Mouse (Mus musculus) midbrain, embryonic 12.5 days (tissue): Measurements from ENCODE around the gene Trim29. TPM values are rescaled to one million over a fixed set of nuclear protein-coding genes. Genes with fewer than 3 reads are reported as not detected.

Experiments
- ATAC-seq: fragments of 200-750 bp; cut with Nextera tagmentation; 2 replicates; pipeline ENCODE4 v1.8.0; 2017; ENCODE audit warnings: low read depth, moderate TSS enrichment, moderate library complexity; ENCODE audit not compliant: low FRiP score
- H3K27ac ChIP-seq: fragments of 300-500 bp; sonication (generic); replicated peaks from 2 replicates; pipeline ENCODE4 v1.5.1; 2016; ENCODE audit warnings: mild to moderate bottlenecking
- H3K27me3 ChIP-seq: fragments of 300-500 bp; sonication (generic); 2 replicates; pipeline ENCODE4 v1.6.1; 2016; ENCODE audit warnings: mild to moderate bottlenecking
- H3K36me3 ChIP-seq: fragments of 300-500 bp; sonication (generic); 2 replicates; pipeline ENCODE4 v1.6.1; 2016
- H3K4me1 ChIP-seq: fragments of 300-500 bp; sonication (generic); 2 replicates; pipeline ENCODE4 v1.6.1; 2016
- H3K4me2 ChIP-seq: fragments of 300-500 bp; sonication (generic); replicated peaks from 2 replicates; pipeline ENCODE4 v1.6.1; 2016; ENCODE audit warnings: mild to moderate bottlenecking, moderate library complexity
- H3K4me3 ChIP-seq: fragments of 300-500 bp; sonication (generic); 2 replicates; pipeline ENCODE4 v1.5.1; 2016; ENCODE audit warnings: mild to moderate bottlenecking
- H3K9ac ChIP-seq: fragments of 300-500 bp; sonication (generic); replicated peaks from 2 replicates; pipeline ENCODE4 v1.6.1; 2016; ENCODE audit warnings: mild to moderate bottlenecking, moderate library complexity
- H3K9me3 ChIP-seq: fragments of 300-500 bp; sonication (generic); 2 replicates; pipeline ENCODE4 v1.6.1; 2016; ENCODE audit warnings: mild to moderate bottlenecking
- WGBS: fragments of 180-500 bp; shearing (Covaris S2); methylation state at CpG from one replicate; pipeline ENCODE4 v1.1.7; 2016; 5-methylcytosine and 5-hydroxymethylcytosine counted together
- polyA plus RNA-seq: library from polyadenylated mRNA; unstranded; fragments of >200 nt; fragmentation: Nextera tagmentation; extraction: Ambion mirVana; gene quantifications from 2 replicates; pipeline ENCODE4 v1.2.1, GENCODE M21; 2016

Trim29 gene
- polyA plus RNA-seq = 0.69 and 1.6 TPM in 2 replicates

- WGBS = 72% methylated on average over 12 of the region's 12 CpGs
- H3K4me3 ChIP-seq = no peak within 1 kb of the TSS
- peaks cover 11% of the 10 kb centered on the region; the same call in 1 of the 2 replicates for H3K27me3 ChIP-seq
- ATAC-seq = no peak
- H3K9me3 ChIP-seq = no peaks in the 10 kb centered on the region
- no peaks in the 10 kb centered on the region for H3K4me1 ChIP-seq
- no peak within 1 kb of the TSS for H3K4me2 ChIP-seq
- H3K27ac ChIP-seq = no peak within 1 kb of the TSS
- no peaks in the 10 kb centered on the region for H3K36me3 ChIP-seq
- no peak within 1 kb of the TSS for H3K9ac ChIP-seq
Observed at GRCm38 (mm10) chr9:43310538-43310937, at the start of gene Trim29. TSS of gene Trim29 (plus strand) at chr9:43310848.

GRCm38 (mm10) chr9:43261124-43261907 lies 49.3 kb upstream of the Trim29 start:
- Histone ChIP-seq H3K27me3 (peaks cover 9% of the 10 kb centered on the region; the same call in 1 of the 2 replicates), H3K4me2 (no peak overlapping the region), H3K4me3 (no peak overlapping the region), H3K4me1 (peaks cover 9% of the 10 kb centered on the region), H3K9me3 (no peaks in the 10 kb centered on the region), H3K9ac (no peak overlapping the region), H3K36me3 (no peaks in the 10 kb centered on the region), H3K27ac (no peak overlapping the region)
- 82% methylated on average over 4 of the region's 4 CpGs for WGBS
- no peak for ATAC-seq

DNA sequence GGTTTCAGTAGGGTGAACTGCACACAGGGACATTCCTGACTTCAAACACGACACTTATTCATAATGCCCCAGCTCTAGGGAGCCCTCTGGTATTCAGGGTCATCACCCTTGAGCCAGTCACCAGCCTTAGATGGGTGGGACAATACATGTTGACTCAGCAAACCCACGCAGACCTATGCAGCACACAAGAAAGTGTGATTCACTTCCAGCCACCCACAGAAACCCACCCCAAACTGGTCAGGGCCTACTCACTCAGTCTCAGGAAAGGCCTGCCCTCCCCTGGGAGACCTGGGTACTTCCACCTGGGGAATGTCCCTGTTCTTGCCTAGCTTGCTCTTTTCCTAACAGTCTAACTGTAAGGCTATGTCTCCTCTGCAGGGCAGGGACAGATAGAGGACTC lies 48.7 kb upstream of the Trim29 start:
- 47% methylated on average over 2 of the region's 2 CpGs for WGBS
- no peak overlapping the region for H3K4me3 ChIP-seq
- H3K9ac ChIP-seq = no peak overlapping the region
- H3K36me3 ChIP-seq = no peaks in the 10 kb centered on the region
- H3K27ac ChIP-seq = no peak overlapping the region
- H3K4me2 ChIP-seq = no peak overlapping the region
- H3K4me1 ChIP-seq = peaks cover 9% of the 10 kb centered on the region
- ATAC-seq = no peak
- peaks cover 9% of the 10 kb centered on the region; the same call in 1 of the 2 replicates for H3K27me3 ChIP-seq
- H3K9me3 ChIP-seq = no peaks in the 10 kb centered on the region

DNA sequence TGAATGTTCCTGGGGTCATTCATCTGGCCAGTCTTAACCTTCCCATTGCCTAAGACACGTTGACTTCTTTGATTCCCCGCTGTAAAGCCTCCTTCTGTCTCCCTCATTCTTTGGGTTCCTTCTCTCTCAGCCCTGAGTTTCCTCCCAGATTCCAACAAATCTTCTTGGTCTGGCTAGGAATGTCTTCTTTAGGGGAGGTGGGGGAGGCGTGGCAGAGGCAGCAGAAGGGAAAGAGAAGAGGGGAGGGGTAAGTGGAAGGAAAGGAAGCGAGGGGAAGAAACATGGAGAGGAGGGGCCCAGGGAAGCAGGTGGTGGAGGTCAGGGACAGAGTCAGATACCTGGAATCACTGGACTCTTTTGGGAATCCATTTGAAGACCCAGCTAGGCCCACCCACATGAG lies 48.3 kb upstream of the Trim29 start:
- peaks cover 9% of the 10 kb centered on the region for H3K4me1 ChIP-seq

GRCm38 (mm10) chr9:43262811-43263550 lies 47.7 kb upstream of the Trim29 start:
- Histone ChIP-seq H3K9ac (no peak overlapping the region), H3K9me3 (no peaks in the 10 kb centered on the region), H3K4me1 (peaks cover 9% of the 10 kb centered on the region), H3K4me2 (no peak overlapping the region), H3K27me3 (peaks cover 9% of the 10 kb centered on the region; the same call in 1 of the 2 replicates), H3K4me3 (no peak overlapping the region), H3K27ac (no peak overlapping the region), H3K36me3 (no peaks in the 10 kb centered on the region)
- 78% methylated on average over 9 of the region's 9 CpGs for WGBS
- ATAC-seq = no peak

More for the DNA sequence above, 48.3 kb upstream of the Trim29 start:
- Histone ChIP-seq H3K4me3 (no peak overlapping the region), H3K36me3 (no peaks in the 10 kb centered on the region), H3K4me2 (no peak overlapping the region), H3K27me3 (peaks cover 9% of the 10 kb centered on the region; the same call in 1 of the 2 replicates), H3K9me3 (no peaks in the 10 kb centered on the region), H3K9ac (no peak overlapping the region), H3K27ac (no peak overlapping the region)
- 62% methylated on average over 4 of the region's 4 CpGs for WGBS
- ATAC-seq = no peak

DNA sequence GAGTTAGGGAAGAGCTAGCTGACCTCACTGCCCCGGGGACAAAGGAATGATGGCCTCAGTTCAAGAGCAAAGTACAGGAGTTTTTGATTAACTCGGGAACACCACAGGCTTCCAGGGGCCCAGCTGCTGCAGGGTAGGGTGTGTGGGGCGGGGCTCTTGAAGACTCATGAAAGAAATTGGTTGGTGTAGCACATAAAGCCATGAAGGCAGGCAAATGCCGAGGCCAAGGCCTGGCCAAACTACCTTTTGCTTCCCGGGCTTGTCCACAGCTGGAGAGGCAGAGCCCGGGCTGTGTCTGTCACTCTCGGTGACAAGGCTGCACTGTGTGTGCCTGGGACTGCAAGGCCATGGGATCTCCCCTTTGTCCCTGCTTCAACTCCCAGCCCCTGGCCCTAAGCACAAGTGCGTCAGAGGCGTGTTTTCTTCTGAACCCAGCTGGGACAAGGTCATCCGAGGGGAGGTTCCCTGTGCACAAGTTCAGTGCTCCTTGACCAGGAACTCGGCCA lies 46.6 kb upstream of the Trim29 start:
- Histone ChIP-seq H3K9ac (no peak overlapping the region), H3K36me3 (no peaks in the 10 kb centered on the region), H3K4me3 (no peak overlapping the region), H3K4me2 (no peak overlapping the region), H3K27me3 (peaks cover 14% of the 10 kb centered on the region), H3K4me1 (peaks cover 11% of the 10 kb centered on the region), H3K9me3 (no peaks in the 10 kb centered on the region), H3K27ac (no peak overlapping the region)
- ATAC-seq = no peak
- 18% methylated on average over 11 of the region's 11 CpGs for WGBS

GRCm38 (mm10) chr9:43265194-43265593 lies 45.5 kb upstream of the Trim29 start:
- 57% methylated on average over 9 of the region's 9 CpGs for WGBS
- ATAC-seq = no peak
- H3K4me3 ChIP-seq = no peak overlapping the region
- H3K4me2 ChIP-seq = no peak overlapping the region
- no peaks in the 10 kb centered on the region for H3K9me3 ChIP-seq
- H3K4me1 ChIP-seq = peaks cover 23% of the 10 kb centered on the region
- H3K27me3 ChIP-seq = peaks cover 26% of the 10 kb centered on the region
- no peak overlapping the region for H3K27ac ChIP-seq
- no peaks in the 10 kb centered on the region for H3K36me3 ChIP-seq
- no peak overlapping the region for H3K9ac ChIP-seq

GRCm38 (mm10) chr9:43267357-43267756 lies 43.3 kb upstream of the Trim29 start:
- no peak for ATAC-seq
- no peak overlapping the region for H3K9ac ChIP-seq
- H3K4me1 ChIP-seq = peaks cover 44% of the 10 kb centered on the region
- H3K9me3 ChIP-seq = no peaks in the 10 kb centered on the region
- H3K4me2 ChIP-seq = no peak overlapping the region
- no peak overlapping the region for H3K4me3 ChIP-seq
- H3K36me3 ChIP-seq = no peaks in the 10 kb centered on the region
- H3K27me3 ChIP-seq = peaks cover 47% of the 10 kb centered on the region
- no peak overlapping the region for H3K27ac ChIP-seq
- 76% methylated on average over 8 of the region's 8 CpGs for WGBS

DNA sequence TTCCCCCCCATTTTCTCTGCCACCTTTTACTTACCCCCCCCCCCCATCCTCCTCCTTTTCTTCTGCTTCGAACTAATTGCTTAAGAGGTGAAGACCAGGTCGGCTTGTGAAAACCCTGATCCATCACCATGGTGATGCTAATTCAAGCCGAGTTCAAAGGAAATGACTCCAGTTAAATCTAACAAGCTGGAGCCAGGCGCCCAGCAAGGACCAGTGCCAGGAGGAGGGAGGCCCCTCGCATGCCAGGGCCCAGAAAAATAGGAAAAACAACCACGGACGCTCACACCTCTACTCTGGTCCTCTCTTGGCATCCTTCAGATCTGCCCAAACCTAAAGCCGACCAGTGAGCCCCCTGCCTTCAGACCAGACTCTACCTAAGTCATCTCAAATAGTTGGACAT lies 41.5 kb upstream of the Trim29 start:
- no peak for ATAC-seq
- Histone ChIP-seq H3K4me1 (peaks cover 37% of the 10 kb centered on the region), H3K27me3 (peaks cover 59% of the 10 kb centered on the region), H3K27ac (no peak overlapping the region), H3K9me3 (no peaks in the 10 kb centered on the region), H3K9ac (no peak overlapping the region), H3K4me3 (no peak overlapping the region), H3K36me3 (no peaks in the 10 kb centered on the region), H3K4me2 (no peak overlapping the region)
- under 1% methylated on average over 8 of the region's 8 CpGs for WGBS

DNA sequence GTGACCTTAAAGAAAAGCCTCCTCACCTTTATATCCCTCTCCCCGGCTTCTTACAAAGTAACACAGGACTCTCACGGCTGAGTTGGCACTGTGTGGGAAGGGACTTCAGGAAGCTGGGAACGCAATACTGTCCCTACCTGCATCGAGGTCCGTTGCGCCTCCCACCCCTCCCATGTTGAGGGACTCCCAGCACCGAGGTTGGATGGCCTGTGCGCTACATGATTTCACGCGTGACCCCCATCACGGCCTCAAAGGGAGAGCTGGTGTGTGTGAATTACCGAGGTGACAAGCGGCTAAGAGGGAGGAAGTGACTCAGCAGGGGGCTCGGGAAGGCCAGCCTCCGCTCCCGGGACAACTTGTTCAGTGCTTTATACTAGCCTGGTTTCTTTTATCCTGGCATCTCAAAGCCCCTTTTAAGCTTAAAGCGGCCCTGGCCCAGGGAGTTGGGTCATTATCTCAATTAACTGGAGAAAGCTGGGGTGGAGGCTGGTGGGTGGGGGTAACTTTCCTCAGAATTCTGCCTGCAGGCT lies 39.9 kb upstream of the Trim29 start:
- Histone ChIP-seq H3K4me2 (peak overlapping the region; percentile 46), H3K36me3 (no peaks in the 10 kb centered on the region), H3K9me3 (no peaks in the 10 kb centered on the region), H3K4me3 (peak overlapping the region; percentile 19), H3K27ac (no peak overlapping the region), H3K9ac (no peak overlapping the region), H3K4me1 (peaks cover 36% of the 10 kb centered on the region), H3K27me3 (peaks cover 60% of the 10 kb centered on the region)
- no peak for ATAC-seq
- 2% methylated on average over 17 of the region's 17 CpGs for WGBS

GRCm38 (mm10) chr9:43271761-43272518 lies 38.7 kb upstream of the Trim29 start:
- Histone ChIP-seq H3K4me1 (peaks cover 36% of the 10 kb centered on the region), H3K4me2 (no peak overlapping the region), H3K36me3 (no peaks in the 10 kb centered on the region), H3K4me3 (no peak overlapping the region), H3K9me3 (no peaks in the 10 kb centered on the region), H3K27ac (no peak overlapping the region), H3K9ac (no peak overlapping the region), H3K27me3 (peaks cover 65% of the 10 kb centered on the region)
- 38% methylated on average over 14 of the region's 14 CpGs for WGBS
- no peak for ATAC-seq
